Mouse (Mus musculus) hindbrain, embryonic 14.5 days (tissue): Measurements from ENCODE around the gene AL731706.2. TPM values are rescaled to one million over a fixed set of nuclear protein-coding genes. Genes with fewer than 3 reads are reported as not detected.
A peak's percentile ranks its signal among the peaks of the same experiment; 100 is the strongest.
"Not testable (repeated sequence)": the region's sequence is repeated elsewhere in the genome, so short reads cannot be mapped to it uniquely, and the experiment has no call there.

ENCODE experiments used
- ATAC-seq: fragments of 200-750 bp; cut with Nextera tagmentation; 2 replicates; pipeline ENCODE4 v1.8.0; 2017; ENCODE audit warnings: moderate number of reproducible peaks, mild to moderate bottlenecking, moderate TSS enrichment, moderate library complexity; ENCODE audit not compliant: low FRiP score
- DNase-seq: peaks from one replicate; pipeline ENCODE4 v3.0.0-alpha.2; 2015; ENCODE audit warnings: low spot score
- H3K27ac ChIP-seq: fragments of 300-500 bp; sonication (generic); 2 replicates; pipeline ENCODE4 v1.5.1; 2014; ENCODE audit warnings: mild to moderate bottlenecking, moderate library complexity
- H3K27me3 ChIP-seq: fragments of 300-500 bp; sonication (generic); 2 replicates; pipeline ENCODE4 v1.6.1; 2014; ENCODE audit warnings: mild to moderate bottlenecking, low read length, mixed read lengths; ENCODE audit not compliant: control insufficient read depth, insufficient read depth
- H3K36me3 ChIP-seq: fragments of 300-500 bp; sonication (generic); replicated peaks from 2 replicates; pipeline ENCODE4 v1.6.1; 2014; ENCODE audit not compliant: control insufficient read depth, insufficient read depth
- H3K4me1 ChIP-seq: fragments of 300-500 bp; sonication (generic); replicated peaks from 2 replicates; pipeline ENCODE4 v1.6.1; 2014; ENCODE audit warnings: antibody characterized with exemption, low read length, mixed read lengths; ENCODE audit not compliant: control insufficient read depth, insufficient read depth
- H3K4me2 ChIP-seq: fragments of 300-500 bp; sonication (generic); replicated peaks from 2 replicates; pipeline ENCODE4 v1.6.1; 2014; ENCODE audit warnings: mild to moderate bottlenecking, moderate library complexity
- H3K4me3 ChIP-seq: fragments of 300-500 bp; sonication (generic); replicated peaks from 2 replicates; pipeline ENCODE4 v1.5.1; 2014; ENCODE audit warnings: mild to moderate bottlenecking, low read length
- H3K9ac ChIP-seq: fragments of 300-500 bp; sonication (generic); 2 replicates; pipeline ENCODE4 v1.6.1; 2014
- H3K9me3 ChIP-seq: fragments of 300-500 bp; sonication (generic); 2 replicates; pipeline ENCODE4 v1.6.1; 2016; ENCODE audit warnings: low read length; ENCODE audit not compliant: control insufficient read depth
- WGBS: fragments of 180-500 bp; shearing (Covaris S2); extraction: QIAGEN DNeasy Blood & Tissue Kit; methylation state at CpG from one replicate; pipeline ENCODE4 v1.1.7; 2014; 5-methylcytosine and 5-hydroxymethylcytosine counted together
- polyA plus RNA-seq: library from polyadenylated mRNA; unstranded; fragments of >200 nt; fragmentation: Nextera tagmentation; extraction: Ambion mirVana; gene quantifications from 2 replicates; pipeline ENCODE4 v1.2.1, GENCODE M21; 2014

Gene AL731706.2
- polyA plus RNA-seq, 1 experiment from 2014 or later: 23.4 TPM

DNA sequence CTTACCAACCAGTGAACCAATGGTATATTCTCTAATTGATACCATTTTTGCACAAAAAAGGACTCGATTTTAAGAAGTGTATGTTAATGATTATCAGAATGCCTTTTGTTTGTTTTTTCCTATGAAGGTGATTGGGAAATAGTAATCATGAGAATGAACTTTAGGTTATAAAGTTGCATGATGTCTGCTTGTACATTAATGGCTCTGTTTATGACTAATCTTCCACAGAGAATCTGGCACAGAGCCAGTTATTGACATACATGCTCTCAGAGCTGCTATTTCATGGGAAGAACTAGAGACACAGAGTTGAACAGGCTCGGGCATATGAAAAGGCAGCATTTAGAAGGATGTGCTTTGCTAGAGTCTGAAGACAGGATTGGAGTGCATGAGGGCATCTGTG lies 10.7 kb upstream of the AL731706.2 start:
- peaks cover 8% of the 10 kb centered on the region; the same call in 1 of the 2 replicates for H3K4me1 ChIP-seq
- H3K9ac ChIP-seq: no peak overlapping the region
- no peaks in the 10 kb centered on the region for H3K36me3 ChIP-seq
- no peak overlapping the region for H3K4me2 ChIP-seq
- H3K27ac ChIP-seq: no peak overlapping the region
- H3K9me3 ChIP-seq: no peaks in the 10 kb centered on the region
- WGBS: 87% methylated on average over 2 of the region's 2 CpGs
- no peaks in the 10 kb centered on the region for H3K27me3 ChIP-seq
- H3K4me3 ChIP-seq: no peak overlapping the region
- no peak for ATAC-seq
- DNase-seq: no peak

DNA sequence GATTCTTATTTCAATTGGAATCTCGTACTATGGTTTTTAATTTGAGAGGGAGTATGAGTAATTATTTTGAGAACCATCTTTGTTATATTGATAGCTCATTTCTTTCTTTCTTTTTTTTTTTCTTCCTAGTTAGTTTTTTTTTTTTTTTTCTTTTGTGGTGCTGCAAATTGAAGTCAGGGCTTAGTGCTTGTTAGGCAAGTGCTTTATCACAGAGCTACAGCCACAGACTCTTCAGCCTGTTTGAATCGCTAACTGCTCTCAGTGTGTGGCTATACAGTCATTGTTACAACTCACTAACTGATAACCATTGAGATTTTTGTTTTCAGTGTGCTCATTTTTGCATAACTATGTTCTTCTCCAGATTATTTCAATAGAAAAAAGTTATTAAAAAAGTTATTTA lies 9.0 kb upstream of the AL731706.2 start:
- DNase-seq (no peak), ATAC-seq (no peak)
- Histone ChIP-seq H3K36me3 (no peaks in the 10 kb centered on the region), H3K27ac (no peak overlapping the region), H3K4me2 (no peak overlapping the region), H3K9me3 (no peaks in the 10 kb centered on the region), H3K4me1 (peaks cover 14% of the 10 kb centered on the region), H3K9ac (no peak overlapping the region), H3K4me3 (no peak overlapping the region), H3K27me3 (no peaks in the 10 kb centered on the region)
- WGBS: 62% methylated on average over 2 of the region's 2 CpGs

DNA sequence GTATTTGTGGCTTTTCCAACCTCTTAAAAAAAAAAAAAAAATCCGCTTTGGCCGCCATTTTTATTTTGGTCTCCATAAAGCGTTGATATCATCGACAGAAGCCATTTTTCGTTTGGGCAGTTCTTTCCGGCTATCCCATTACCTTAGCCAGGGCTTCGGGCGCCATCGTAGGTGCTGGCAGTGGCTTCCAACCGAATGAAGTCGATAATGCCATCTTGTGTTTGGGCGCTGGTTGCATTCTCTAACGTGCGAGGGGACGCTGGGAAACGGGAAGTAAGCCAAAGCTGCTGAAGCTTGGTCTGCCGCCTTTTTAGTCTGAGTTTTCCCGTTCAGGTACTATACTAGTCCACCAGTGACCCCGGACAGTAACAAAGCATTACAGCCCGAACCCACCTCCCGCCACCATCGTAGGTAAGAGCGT lies 6.5 kb upstream of the AL731706.2 start:
- H3K4me3 ChIP-seq: peak overlapping the region; percentile 54
- peaks cover 14% of the 10 kb centered on the region for H3K4me1 ChIP-seq
- ATAC-seq (peak; percentile 84), DNase-seq (peak; percentile 97)
- H3K36me3 ChIP-seq: no peaks in the 10 kb centered on the region
- under 1% methylated on average over 23 of the region's 23 CpGs for WGBS
- peak overlapping the region; percentile 63 for H3K4me2 ChIP-seq
- peak overlapping the region; percentile 67 for H3K9ac ChIP-seq
- H3K27ac ChIP-seq: peak overlapping the region; percentile 96
- H3K27me3 ChIP-seq: no peaks in the 10 kb centered on the region
- H3K9me3 ChIP-seq: no peaks in the 10 kb centered on the region

DNA sequence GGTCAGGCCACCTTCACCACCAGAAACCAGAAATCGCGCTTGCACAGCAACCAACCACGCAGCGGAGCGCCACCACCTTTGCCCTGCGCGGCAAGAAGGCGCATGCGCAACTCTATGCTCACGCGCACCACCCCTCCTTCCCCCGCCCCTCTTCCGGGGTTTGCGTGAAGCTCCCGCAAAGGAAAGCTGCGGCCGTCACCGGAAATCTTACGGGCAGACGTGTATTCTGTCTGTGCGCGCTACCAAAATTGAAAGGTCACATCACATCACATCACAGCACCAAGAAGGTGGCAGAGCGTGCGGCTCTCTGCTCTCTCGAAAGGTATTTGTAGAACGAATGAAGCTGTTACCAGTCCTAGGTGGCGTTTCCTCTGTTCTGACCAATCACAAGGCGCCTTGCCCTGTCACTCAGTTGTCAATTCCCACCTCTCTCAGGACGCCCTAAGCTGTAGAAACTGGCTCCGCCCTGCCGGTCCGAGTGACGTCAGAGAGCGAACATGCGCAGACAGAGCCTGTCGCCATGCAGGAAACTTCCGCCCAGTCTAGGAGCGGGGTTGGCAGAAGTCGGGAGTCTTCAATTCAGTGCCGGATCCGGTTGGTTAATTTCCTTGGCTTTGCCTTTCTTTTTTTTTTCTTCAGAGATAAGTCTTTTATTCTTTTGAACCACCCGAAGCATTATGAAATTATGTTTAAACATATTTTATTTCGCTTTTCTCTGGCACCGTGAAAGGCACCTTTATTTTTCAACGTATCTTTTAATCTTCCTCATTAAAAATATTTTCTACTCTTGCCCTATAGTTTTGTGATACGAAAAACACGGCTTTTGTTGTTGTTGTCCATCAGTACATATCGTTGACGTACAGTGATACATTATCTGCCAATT lies 5.8 kb upstream of the AL731706.2 start, which contains the start of the genes Slx4ip, AL731706.1 and Mkks:
TSS of gene Slx4ip (plus strand) at position 151 of the 883 bp plus-strand sequence.
TSS of gene AL731706.1 (minus strand) at position 322 of the 883 bp plus-strand sequence.
TSS of gene Mkks (minus strand) at position 322 of the 883 bp plus-strand sequence.
- WGBS: under 1% methylated on average over 49 of the region's 49 CpGs
- Histone ChIP-seq H3K4me2 (peak within 1 kb of the TSS; percentile 63), H3K27ac (peak within 1 kb of the TSS; percentile 96), H3K4me3 (peak within 1 kb of the TSS; percentile 54), H3K9ac (peak within 1 kb of the TSS; percentile 67), H3K4me1 (peaks cover 14% of the 10 kb centered on the region), H3K27me3 (no peaks in the 10 kb centered on the region), H3K9me3 (no peaks in the 10 kb centered on the region), H3K36me3 (no peaks in the 10 kb centered on the region)
- ATAC-seq (peak; percentile 97), DNase-seq (peak; percentile 100)

DNA sequence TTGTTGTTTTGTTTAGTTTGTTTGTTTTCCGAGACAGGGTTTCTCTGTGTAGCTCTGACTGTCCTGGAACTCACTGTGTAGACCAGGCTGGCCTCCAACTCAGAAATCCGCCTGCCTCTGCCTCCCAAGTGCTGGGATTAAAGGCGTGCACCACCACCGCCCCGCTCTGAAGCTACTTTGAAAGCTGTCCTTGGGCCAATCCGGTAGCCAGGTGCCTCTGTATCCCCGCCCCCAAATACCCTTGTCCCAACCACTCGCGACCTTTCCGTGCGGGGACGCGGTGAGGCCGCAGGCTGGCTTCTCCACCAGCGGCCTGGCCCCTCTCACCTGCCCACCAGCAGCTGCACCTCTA lies 5.2 kb upstream of the AL731706.2 start:
- Histone ChIP-seq H3K9ac (peak overlapping the region; percentile 65), H3K4me1 (peaks cover 14% of the 10 kb centered on the region), H3K4me3 (peak overlapping the region; percentile 54), H3K27ac (peak overlapping the region; percentile 96), H3K4me2 (peak overlapping the region; percentile 54)
- not testable (repeated sequence) for H3K27me3 ChIP-seq, H3K36me3 ChIP-seq, DNase-seq, H3K9me3 ChIP-seq
- peak; percentile 56; the same call in 1 of the 2 replicates for ATAC-seq
- WGBS: 8% methylated on average over 15 of the region's 15 CpGs

DNA sequence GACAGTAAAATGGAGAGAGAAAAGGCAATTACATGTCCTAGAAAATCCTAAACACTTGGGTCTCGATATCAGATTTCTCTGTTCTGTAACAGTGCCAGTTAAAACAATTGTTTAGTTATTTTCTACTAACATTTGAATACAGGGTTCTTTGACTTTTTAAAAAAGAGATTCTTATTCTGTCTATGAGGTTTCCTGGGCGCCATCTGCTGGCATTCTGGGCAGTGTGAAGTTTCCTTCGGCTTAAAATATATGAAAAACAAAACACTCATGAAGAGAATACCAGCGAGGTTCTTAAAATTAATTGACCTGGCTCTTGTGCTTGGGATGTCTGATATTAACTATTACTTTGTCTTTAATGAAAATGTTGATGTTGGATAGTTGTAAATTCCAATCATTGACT lies 1.4 kb upstream of the AL731706.2 start:
- DNase-seq (peak; percentile 67), ATAC-seq (no peak)
- peaks cover 35% of the 10 kb centered on the region for H3K36me3 ChIP-seq
- no peak overlapping the region for H3K27ac ChIP-seq
- H3K4me3 ChIP-seq: no peak overlapping the region
- H3K9me3 ChIP-seq: no peaks in the 10 kb centered on the region
- no peaks in the 10 kb centered on the region for H3K27me3 ChIP-seq
- no peak overlapping the region for H3K9ac ChIP-seq
- 62% methylated on average over 4 of the region's 4 CpGs for WGBS
- H3K4me1 ChIP-seq: peaks cover 6% of the 10 kb centered on the region
- no peak overlapping the region for H3K4me2 ChIP-seq

DNA sequence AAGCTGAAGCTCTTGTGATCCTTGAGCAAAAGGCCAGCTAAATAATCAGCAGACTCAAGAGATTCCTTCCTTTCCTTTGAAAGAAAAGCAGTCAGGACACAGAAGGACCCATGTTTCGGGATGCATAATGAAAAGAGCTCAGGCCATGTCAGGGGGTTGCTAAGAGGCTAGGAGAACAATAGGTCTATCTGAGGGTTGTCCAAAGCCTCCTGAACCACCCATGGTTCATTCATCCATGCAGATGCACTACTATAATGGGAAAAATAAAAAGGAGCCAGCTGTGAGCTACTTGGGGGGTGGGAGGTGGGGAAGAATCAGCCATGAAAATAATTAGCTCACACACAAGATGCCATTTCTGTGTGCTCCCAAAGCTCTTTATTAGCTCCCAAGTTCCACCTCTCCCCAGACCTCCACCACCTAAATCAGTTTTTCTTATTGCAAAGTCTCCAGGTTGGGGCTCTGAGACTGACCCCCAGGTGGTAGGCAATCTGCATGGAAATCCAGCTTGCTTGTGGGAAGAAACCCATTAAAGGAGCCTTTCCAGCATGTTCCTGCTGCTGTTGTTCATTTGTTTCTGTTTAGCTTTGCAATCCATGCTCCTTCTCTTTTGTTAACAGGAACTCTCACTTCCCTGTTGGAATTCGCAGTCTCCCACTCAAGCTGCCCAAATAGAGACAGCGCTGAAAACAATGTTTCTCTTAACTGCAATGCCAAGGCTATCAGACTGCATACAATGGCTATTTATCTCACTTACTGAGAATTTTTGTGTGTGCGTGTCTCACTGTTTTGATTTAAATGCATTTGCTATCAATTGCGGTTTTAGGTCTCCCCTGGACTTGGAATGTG lies 30.7 kb downstream of the AL731706.2 start:
- peaks cover 10% of the 10 kb centered on the region; the same call in 1 of the 2 replicates for H3K4me1 ChIP-seq
- H3K27ac ChIP-seq: peak overlapping the region; percentile 50
- H3K9ac ChIP-seq: no peak overlapping the region
- WGBS: 12% methylated on average over 5 of the region's 5 CpGs
- H3K4me2 ChIP-seq: no peak overlapping the region
- H3K4me3 ChIP-seq: no peak overlapping the region
- H3K27me3 ChIP-seq: no peaks in the 10 kb centered on the region
- ATAC-seq (0 out of 2 replicates have a peak, but pooled peaks have one; percentile 31), DNase-seq (no peak)
- H3K36me3 ChIP-seq: no peaks in the 10 kb centered on the region
- H3K9me3 ChIP-seq: no peaks in the 10 kb centered on the region

DNA sequence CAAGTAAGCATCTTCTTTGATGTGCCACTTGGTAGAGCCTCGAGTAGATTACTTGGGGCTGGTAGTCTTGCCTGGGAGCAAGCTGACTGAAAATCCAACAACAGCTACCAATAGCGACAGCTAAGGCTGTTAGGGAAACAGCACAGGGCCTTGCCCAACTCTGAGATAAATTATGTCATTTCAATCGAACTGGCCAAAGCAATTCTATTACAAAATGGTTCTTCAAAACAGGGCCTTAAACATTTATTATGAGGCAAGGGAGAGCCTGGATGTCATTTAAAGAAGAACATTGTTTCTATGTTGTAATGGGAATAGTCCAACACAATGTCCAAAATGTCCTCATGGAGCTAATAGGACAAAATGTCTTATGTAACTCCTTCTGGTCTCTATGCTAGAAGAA lies 35.1 kb downstream of the AL731706.2 start:
- no peaks in the 10 kb centered on the region for H3K9me3 ChIP-seq
- H3K4me3 ChIP-seq: no peak overlapping the region
- H3K4me1 ChIP-seq: peaks cover 9% of the 10 kb centered on the region; the same call in 1 of the 2 replicates
- ATAC-seq: no peak
- no peak overlapping the region for H3K9ac ChIP-seq
- no peak overlapping the region for H3K27ac ChIP-seq
- H3K36me3 ChIP-seq: no peaks in the 10 kb centered on the region
- no peak for DNase-seq
- no peaks in the 10 kb centered on the region for H3K27me3 ChIP-seq
- H3K4me2 ChIP-seq: no peak overlapping the region
- 83% methylated on average over 3 of the region's 3 CpGs for WGBS

DNA sequence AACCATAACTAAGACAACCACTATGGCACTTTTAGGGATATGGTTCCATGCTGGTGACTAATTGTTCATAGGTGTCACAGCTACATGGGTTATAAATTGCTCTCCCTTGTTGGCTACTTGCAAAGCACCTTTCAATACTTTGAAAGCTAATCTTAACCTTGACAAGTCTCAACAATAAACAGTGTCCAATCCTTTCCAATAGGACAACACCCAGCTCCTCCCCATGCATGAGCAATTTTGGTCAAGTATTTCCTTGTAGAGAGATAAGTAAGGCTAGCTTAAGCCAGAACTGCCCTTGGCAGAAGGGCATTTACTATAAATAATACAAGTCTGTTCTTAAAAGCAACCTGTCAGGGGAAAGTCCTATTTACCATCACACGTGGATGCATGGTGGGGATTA lies 47.5 kb downstream of the AL731706.2 start:
- no peak for ATAC-seq
- WGBS: 56% methylated on average over 1 of the region's 1 CpGs
- Histone ChIP-seq H3K4me1 (no peaks in the 10 kb centered on the region), H3K27me3 (no peaks in the 10 kb centered on the region), H3K36me3 (no peaks in the 10 kb centered on the region), H3K27ac (no peak overlapping the region), H3K4me3 (no peak overlapping the region), H3K9ac (no peak overlapping the region), H3K9me3 (no peaks in the 10 kb centered on the region), H3K4me2 (no peak overlapping the region)
- no peak for DNase-seq
